Mouse (Mus musculus) left cerebral cortex, adult 18-20 months (tissue): ENCODE measurements around the gene Chrnb1. TPM values are rescaled to one million over a fixed set of nuclear protein-coding genes. Genes with fewer than 3 reads are reported as not detected.

ENCODE experiments used
- DNase-seq, 2 experiments: peaks; one replicate each; pipeline ENCODE4 v3.0.0; 2021 to 2022; ENCODE audit warnings: low spot score in 2 of 2, mixed read lengths in 1 of 2
- total RNA-seq, 2 experiments: library from RNA; stranded (reverse); gene quantifications; 2 replicates each; pipeline ENCODE4 v1.2.3; 2021

Gene Chrnb1
- total RNA-seq, 2 experiments from 2014 or later: 1.2 TPM

DNA sequence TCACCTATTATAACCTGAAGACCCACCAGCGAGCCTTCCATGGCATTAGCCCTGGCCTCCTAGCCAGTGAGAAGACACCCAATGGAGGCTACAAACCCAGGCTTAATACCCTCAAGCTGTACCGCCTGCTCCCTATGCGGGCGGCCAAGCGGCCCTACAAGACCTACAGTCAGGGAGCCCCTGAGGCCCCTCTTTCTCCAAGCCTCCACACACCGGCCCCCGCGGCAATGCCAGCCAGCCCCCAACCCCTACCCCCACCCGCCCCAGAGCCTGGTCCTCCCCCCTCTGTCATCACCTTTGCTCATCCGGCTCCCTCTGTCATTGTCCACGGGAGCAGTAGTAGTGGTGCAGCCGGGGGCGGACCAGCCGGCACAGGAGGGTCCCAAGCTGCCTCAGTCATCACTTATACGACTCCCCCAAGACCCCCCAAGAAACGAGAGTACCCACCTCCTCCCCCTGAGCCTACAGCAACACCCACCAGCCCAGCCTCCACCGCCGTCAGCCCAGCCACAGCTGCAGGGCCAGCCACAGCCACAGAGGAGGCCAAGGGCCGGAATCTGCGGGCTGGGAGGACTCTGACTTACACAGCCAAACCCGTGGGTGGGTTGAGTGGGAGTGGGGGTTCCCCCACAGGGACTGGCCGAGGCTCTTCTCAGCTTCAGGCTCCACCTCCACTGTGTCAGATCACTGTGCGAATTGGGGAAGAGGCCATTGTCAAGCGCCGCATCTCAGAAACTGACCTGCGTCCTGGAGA, 18.1 kb downstream of the Chrnb1 start:
- no peak for DNase-seq

DNA sequence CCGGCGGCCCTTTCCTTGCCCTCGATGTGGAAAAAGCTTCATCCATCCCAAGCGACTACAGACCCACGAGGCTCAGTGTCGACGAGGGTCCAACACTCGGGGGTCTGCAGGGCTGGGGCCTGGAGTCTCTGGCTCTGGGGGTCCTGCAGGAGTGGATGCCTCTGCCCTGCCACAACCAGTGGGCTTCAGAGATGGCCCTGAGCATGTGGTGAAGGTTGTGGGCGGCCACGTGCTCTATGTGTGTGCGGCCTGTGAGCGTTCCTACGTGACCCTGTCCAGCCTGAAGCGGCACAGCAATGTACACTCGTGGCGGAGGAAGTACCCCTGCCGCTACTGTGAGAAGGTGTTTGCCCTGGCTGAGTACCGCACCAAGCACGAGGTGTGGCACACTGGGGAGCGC, 19.3 kb downstream of the Chrnb1 start:
- no peak for DNase-seq

DNA sequence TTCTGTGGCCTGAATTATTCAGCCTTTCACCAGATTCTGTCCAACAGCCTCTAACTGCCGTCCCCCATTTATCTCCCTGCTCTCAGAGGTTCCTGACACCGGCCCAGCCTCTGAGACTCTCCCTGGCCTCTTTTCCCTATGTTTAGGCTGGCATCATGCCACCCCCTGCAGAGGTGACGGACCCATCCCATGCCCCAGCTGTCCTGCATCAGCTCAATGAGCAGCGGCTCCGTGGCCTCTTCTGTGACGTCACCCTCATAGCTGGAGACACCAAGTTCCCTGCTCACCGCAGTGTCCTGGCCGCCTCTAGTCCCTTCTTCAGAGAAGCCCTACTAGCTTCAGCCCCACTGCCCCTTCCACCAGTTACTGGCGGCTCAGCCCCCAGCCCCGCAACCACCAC, 20.0 kb downstream of the Chrnb1 start:
- DNase-seq: no peak

- DNase-seq: no peak
These were observed 20.8 kb downstream of the Chrnb1 start for GRCm38 (mm10) chr11:69774961-69775360.

DNA sequence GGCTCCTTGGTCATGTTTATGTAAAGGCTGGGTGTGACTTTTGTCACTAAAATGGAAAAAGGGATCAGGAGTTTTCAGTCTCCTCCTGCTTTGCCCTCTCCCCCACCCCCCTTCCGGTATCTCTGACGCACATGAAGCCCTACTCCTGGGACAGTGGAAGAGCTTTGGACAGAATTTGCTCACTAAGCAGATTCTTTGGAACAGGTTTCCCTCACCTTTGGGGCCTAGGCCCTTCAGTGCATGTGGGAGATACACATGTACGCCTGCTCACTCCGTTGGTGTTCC, 28.2 kb downstream of the Chrnb1 start:
- DNase-seq: no peak

DNA sequence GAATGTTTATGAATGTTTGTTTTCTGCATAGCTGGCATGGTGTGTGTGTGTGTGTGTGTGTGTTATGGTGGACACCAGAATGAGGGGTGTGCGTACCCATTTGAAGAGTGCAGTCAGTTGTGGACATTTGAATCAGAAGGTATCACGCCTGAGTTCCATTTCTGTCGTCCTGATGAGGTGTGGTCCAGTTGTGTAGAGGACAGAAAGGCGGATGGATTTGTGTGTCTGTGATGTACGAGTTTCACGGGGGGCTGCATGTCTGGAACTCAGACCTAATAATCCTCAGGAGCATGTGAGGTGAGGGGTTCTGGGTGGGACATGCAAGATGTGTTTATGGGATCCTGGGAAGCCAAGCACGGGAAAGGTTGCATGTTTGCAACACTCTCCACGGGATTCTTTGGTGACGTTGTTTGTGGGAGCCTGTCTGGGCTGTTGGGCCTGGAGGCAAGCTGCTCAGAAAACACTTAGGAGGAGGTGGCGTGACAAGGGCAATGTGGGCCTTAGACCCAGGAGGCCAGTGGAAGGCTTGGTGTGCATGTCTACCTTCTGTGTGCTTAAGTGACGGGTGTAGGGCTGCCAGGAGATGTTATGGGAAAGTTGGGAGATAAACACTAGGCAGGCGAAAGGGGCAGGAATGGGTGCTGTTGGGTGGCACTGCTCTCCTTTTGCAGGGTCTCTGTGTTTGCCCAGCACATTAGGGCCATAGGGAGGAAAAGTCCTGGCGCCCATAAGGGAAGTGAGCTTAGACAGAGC, 28.7 kb downstream of the Chrnb1 start:
- no peak for DNase-seq

DNA sequence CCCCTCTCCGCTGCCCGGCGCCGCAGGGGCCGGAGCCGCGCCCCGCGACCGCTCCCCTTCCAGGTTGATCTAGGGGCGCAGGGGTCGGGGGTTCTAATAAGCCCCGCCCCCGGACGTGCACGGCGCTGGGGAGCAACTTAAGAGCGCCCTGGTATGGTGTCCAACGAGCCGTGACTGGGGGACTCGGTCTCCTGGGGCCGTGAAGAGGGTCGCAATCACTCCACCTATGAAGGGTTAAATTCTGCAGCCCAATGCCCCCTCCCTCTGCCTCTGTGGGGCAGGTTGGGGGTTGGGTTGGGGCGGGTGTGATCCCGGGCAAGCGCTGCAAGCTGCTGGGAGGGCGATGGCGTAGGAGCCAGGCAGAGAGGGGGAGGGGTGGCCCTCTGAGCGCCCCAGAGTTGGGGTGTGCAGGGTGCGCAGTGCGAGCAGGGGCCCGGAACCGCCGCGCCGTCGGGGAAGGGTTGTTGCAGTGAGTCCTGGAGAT, 29.6 kb downstream of the Chrnb1 start:
- DNase-seq: peak; percentile 61 to 77

DNA sequence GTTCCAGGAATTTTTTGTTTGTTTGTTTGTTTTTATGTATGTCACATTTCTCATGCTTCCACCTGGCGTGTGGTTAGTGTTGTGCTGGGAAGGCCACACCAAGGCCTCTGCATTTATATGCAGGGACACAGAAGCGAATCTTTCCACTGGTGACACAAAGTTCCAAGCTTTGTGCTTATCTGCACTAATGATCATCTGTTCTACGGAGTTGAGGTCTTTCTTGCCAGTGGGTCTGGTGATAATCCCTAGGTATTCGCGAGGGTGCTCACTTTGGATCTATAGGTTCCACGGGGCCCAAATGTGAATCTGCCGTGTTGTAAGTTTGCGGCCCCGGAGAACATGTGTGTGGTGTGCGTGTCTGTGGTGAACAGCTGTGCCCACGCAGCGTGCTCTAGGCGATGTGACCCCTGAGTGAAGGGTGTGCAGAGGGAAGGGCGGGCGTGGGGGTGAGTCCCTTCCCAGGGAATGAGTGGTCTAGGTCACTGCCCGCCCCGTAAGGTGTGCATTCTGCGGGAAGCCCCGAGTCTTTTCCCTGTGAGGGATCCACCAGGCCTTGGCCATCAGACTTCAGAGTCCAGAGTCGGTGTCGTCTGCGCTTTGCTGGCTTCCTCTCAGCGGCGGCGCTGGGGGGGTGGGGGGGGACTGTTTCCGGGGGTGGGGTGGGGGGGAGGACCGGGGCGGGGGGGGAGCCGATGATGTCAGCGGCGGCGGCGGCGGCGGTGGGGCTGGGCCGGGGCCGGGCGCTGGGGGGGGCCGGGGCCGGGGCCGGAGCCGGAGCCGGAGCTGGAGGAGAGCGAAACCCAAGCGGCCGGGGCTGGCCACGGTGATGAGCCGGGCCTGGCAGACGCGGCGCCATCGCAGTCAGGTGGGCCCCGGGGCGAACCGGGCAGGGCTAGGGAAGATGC, 30.3 kb downstream of the Chrnb1 start, which contains the start of gene Zbtb4:
Gene Zbtb4 (plus strand): TSS at position 692 of the 905 bp plus-strand sequence.
- DNase-seq: no peak

DNA sequence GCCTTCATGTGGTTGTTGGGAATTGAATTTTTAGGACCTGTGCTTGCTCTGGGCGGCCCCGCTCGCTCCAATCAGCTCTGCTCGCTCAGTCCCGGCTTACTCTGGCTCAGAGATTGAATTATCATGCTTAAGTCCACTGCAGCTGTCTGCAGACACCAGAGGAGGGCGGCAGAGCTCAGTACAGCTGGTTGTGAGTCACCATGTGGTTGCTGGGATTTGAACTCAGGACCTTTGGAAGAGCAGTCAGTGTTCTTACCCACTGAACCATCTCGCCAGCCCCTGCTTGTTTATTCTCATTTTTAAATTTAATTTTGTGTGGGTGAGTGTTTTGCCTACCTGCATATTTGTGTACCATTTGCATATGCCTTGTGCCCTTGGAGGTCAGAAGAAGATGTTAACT, 32.2 kb downstream of the Chrnb1 start:
- DNase-seq: no peak

- no peak for DNase-seq
These were observed 33.9 kb downstream of the Chrnb1 start, which contains the start of gene Slc35g3 for GRCm38 (mm10) chr11:69761868-69762267. Gene Slc35g3 (minus strand): TSS chr11:69761968.

- no peak for DNase-seq
These were observed 34.9 kb downstream of the Chrnb1 start for GRCm38 (mm10) chr11:69760901-69761200.

GRCm38 (mm10) chr11:69760160-69760900, 35.4 kb downstream of the Chrnb1 start:
- no peak for DNase-seq

DNA sequence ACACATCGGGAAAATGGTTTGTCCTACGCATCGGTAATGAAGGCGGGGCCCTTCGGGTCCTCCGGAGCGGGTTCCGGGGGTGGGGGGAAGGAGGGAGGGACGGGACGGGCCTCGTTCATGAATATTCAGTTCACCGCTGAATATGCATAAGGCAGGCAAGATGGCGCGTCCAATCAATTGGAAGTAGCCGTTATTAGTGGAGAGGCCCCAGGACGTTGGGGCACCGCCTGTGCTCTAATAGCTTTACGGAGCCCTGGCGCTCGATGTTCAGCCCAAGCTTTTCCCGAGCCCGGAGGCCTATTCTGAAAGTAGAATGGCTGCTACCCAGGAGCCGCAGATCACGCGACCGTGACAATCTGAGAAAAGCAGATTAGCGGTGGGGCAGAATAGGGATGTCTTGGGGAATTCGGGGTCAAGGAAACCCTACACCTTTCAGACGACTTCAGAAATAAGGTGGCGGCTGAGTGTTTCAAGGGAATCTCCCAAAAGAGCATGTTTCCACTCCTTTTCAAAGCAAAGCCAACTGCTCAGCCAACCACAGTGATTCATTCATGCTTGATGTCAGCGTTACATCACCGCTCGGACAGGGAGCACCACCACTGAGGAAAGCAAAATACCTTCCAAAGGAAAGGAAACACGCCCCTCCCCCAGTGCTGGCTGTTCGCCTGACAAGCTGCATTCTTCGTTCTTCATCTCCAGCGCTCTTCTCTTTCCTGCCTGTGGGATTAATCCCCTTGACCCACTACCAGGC, 36.6 kb downstream of the Chrnb1 start:
- peak; percentile 87 to 90 for DNase-seq

DNA sequence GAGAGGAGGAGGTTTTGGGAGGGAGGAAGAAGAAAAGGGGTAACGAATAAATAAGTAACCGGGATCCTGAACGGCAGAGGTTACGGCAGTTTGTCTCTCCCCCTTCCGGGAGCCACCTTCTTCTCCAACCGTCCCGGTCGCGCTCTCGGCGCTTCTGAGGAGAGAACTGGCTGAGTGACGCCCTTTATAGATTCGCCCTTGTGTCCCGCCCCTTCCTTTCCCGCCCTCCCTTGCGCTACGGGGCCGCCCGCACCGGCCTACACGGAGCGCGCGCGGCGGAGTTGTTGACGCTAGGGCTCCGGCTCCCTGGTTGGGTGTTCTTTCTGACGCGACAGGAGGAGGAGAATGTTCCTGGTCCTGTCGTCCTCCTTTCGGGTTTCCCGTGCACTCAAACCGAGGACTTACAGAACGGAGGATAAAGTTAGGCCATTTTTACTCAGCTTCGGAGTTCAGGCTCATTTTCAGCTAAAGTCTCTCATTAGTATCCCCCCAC, 37.2 kb downstream of the Chrnb1 start, which contains the start of gene Polr2a:
Gene Polr2a (minus strand): TSS at position 160 of the 493 bp plus-strand sequence.
- peak; percentile 94 to 98 for DNase-seq

- peak; percentile 97 for DNase-seq
These were observed 37.7 kb downstream of the Chrnb1 start for GRCm38 (mm10) chr11:69758090-69758456.

DNA sequence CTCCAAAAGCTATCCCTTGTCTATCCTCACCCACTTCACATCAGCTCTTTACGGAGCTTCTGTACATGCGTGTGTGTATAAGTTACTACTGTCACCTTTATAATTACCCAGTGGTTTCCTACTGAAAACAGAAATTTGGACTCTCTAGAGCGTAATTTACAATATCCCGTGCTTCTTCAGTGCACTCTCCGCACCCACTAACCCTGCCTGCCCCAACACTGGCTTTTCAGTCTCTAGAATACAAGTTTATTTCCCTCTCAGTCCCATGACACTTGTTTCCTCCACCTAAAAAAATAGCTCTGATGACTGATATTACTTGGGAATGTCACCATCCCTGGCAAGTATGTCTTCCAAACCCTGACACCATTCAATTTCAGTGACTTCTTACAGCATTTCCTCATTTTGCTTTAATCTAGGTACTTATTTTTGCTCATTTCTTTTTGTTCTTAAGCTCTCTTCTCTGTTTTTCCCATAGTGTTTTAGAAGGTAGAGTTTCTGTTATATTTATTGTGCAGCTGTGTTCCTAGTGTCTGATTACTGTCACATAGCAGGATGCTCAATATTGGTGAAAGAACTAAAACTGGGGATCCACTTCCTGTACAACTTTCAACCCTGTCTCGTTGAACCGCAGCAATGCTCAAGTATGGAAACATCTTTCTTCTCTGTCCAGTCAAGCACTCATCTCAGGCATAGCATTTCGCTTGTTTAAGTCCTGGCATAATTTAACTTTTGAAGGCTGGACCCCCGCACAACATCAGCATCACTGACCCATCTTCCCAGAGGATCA, 38.2 kb downstream of the Chrnb1 start:
- no peak for DNase-seq

DNA sequence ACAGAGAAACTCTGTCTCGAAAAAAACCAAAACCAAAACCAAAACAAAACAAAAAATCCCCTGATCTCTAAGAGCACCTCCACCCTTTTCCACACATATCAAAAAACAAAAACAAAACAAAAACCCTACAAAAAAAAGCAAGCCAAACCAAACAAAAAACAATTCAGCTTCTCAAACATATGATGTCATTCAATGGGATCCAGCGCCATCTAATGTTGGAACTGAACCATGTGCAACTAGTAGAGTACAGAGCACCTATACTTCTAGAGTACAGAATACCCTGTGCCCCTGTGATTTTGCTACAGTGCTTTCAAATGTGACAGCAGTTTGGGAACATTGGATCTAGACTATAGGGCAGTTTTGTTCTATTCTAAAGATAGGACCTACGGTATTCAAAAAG, 41.0 kb downstream of the Chrnb1 start:
- DNase-seq: no peak

GRCm38 (mm10) chr11:69754233-69754632, 41.5 kb downstream of the Chrnb1 start:
- no peak for DNase-seq

DNA sequence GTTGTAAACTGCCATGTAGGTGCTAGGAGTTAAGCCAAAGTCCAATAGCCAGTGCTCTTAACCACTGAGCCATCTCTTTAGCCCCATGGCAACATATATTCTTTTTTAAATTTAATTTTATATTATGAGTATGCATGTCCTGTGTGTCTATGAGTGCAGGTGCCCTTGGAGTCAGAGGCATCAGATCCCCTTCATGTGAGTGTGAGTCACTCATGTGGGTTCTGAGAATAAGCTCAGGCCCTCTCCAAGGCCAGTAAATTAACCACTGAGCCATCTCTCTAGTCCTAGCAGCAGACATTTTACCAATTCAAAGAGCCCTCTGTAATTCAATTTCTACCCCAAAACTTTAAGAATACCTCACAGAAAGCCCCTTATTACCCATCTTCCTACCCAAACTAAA, 43.1 kb downstream of the Chrnb1 start:
- DNase-seq: no peak
